Mouse (Mus musculus): ENCODE data around the gene Tubgcp3. TPM values are rescaled to one million over a fixed set of nuclear protein-coding genes. Genes with fewer than 3 reads are reported as not detected.
"Not testable (repeated sequence)": the region's sequence is repeated elsewhere in the genome, so short reads cannot be mapped to it uniquely, and the experiment has no call there.

Tubgcp3 gene
- total RNA-seq, 2 experiments from 2014 or later = 28.5 to 29.1 TPM

DNA sequence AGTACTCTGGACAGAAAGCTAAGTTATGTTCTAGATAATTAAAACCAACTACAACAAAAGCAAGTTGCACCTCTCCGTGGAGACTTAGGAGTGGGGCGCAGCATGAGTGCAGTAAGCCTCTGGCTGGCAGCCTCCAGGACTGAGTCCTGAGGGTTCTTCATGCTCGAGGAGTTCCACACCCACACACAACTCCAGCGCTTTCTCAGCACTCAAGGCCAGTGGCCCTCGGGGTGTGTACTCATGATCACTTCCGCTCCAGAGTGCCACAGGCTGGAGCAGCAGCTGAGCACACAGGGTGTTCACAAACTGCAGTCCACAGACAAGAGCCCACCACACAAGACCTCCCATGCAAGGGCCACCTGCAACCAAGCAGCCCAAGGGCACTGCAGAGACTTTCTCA is 30.5 kb downstream of the Tubgcp3 start:
- DNase-seq = no peak

DNA sequence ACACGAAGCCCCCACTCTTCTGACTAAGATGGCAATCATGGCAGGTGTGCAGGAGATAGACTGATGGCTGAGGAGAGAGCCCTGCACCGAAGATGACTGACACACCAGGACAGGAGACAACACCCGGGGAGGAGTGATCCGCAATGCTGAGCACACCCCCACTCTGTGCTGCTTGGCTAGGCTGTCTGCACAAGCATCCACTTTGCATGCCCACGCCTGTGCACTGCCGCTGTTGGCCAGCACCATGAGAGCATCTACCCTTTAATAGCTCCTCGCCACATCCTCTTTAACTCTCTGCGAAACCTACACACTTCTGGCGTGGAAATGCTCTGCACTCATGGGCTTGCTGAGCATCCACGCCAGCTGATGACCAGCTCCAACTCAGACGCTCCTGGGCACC is 33.6 kb downstream of the Tubgcp3 start:
- DNase-seq = no peak

DNA sequence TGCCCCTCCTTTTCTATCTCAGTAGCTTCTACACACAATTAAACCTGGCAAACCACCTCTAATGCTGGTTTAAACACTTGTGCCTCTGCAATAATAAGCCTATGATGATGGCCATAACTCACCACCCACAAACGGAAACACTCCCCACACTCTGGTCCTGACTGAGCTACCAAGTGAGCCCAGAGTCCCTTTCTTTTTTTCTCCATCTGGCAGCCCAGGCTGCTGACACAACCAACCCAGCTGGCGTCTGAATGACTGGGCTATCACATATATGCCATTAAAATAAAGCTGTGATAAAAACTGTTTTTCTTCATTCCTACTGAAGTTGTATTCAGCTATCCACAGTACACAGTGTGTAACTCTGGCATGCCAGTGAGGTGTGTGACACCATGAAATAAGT is 36.7 kb downstream of the Tubgcp3 start:
- no peak for DNase-seq

- peak; percentile 68 for DNase-seq
These were observed 43.0 kb downstream of the Tubgcp3 start for GRCm38 (mm10) chr8:12629079-12629478.

DNA sequence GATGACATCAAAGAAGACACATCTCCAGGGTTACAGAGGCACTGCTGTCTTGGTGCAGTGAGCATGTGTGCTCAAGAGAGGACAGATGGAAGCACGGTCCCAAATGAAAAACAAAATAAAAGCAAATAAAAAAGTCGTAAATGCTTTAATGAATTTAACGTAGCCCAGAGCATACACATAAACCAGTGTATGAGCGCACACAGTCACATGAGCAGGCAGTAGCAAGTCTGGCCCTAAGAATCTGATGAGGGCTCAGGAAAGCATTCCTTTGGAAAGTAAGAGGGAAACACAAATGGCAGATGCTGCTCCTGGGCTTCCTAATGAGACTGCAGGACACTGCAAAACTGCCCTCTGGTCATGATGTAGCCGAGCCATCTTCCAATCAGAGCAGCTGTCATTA is 46.2 kb downstream of the Tubgcp3 start:
- DNase-seq = no peak

DNA sequence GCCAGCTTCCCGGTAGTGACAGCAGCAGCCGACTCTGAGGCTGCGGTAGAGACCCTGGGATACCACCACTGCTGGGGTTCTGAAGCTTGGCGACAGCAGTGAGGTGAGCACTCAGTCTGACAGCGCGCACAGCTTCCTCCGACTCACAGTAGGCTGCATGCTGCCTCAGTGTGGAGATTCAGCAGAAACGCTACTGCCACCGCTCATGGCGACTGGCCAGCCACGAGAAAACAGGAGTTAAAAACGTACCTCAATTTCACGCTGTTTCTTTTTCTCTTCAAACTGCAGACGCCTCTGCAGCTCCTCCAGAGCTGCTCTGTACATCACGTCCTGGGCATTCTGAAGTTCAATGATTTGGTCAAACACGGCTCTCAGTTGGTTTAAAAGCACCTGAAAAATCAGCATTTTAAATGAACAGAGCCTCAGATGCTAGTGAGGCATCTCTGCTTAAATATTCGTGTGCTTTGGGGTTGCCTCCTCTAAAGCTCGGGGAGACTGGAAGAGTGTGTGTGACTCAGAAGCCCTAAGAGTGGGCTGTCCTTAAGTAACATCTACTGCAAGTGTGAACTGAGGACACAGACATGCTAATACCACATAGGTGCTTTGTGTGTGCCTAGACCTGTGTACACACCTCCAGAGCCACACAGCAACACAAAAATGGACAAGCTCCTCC is 50.4 kb downstream of the Tubgcp3 start:
- DNase-seq = no peak

- DNase-seq = peak; percentile 35
These were observed 54.7 kb downstream of the Tubgcp3 start for GRCm38 (mm10) chr8:12617369-12617768.

DNA sequence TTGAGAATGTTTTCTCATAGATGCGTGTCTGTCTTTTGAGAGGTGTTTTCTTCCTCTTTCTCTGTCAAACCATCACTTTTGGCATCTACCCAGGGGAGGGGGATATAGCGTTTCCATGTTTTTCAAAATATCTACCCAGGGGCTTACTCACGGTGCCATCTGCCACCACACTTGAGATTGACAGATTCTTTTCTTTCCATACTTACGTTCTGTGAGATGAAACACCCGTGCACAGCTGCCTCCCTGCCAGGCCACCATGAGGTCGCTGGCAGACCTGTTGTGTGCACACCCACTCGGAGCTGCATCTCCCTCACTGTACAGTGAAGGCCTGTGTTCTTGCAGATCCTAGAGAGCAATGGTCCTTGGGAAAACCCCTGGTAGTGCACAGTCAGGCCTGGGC is 58.8 kb downstream of the Tubgcp3 start:
- DNase-seq = no peak

DNA sequence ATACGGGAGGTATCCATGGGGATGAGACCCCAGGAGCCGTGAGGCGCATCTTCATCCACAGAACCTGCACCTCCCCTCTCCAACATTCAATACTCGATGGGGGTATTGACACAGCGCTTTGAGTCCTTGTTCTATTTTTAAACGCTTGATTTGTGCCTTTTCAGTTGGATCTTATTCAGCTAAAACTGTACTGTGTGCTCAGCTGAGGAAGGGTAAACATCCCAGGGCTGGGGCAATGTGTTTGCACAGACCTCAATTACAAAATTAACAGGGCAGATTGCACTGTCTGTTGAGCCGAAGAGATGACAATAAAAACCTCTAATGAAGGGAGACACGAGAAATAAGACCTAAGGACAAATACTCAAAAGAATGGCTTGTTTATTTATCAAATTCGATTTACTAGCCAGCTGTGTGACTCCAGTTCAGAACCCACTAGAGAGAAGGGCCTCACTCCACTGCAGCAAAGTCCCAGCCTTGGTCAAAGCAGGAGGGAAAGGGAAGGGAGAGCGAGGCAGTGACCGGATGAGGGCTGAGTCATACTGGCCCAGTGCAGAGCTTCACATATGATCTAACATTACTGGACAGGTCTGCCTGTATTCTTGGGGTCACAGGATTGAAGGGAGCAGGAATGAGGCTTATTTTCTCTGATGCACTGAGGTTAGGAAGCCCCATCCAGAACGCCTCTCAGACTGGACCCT is 62.1 kb downstream of the Tubgcp3 start:
- DNase-seq = no peak

GRCm38 (mm10) chr8:12608810-12609209 is 63.2 kb downstream of the Tubgcp3 start:
- no peak for DNase-seq

GRCm38 (mm10) chr8:12607223-12607622 is 64.8 kb downstream of the Tubgcp3 start:
- peak; percentile 86 for DNase-seq

- DNase-seq = no peak
These were observed 88.3 kb downstream of the Tubgcp3 start for GRCm38 (mm10) chr8:12583785-12584184.

DNA sequence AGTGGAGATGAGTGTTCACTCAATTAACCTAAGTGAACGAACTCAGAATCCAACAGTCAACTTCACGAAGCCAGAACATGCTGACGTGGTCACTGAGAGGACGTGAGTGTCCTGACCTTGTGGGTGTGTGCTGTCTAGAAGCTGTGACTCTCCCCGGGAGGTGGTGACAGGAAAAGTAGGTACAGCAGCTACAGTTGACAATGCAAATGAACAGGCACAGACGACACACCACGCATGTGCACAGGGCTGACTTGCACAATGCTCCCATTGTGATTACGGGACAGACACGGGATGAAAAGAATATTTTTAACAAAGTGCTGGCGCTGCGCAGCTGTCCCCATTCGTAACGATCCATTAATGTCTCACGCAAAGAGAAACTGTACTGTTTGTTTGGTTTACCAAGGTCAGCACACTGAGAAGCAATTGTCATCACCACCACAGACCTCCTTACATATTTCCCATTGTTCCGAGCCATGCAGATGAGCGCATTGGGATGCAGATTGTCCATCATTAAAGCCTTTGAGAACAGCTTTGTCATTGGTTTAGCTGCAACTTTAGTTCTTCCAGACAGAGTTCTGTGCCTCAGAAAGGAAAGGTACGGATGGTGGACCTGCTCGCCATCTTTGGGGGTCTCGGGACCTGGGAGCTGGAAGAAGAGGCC is 92.6 kb downstream of the Tubgcp3 start:
- DNase-seq = not testable (repeated sequence)

DNA sequence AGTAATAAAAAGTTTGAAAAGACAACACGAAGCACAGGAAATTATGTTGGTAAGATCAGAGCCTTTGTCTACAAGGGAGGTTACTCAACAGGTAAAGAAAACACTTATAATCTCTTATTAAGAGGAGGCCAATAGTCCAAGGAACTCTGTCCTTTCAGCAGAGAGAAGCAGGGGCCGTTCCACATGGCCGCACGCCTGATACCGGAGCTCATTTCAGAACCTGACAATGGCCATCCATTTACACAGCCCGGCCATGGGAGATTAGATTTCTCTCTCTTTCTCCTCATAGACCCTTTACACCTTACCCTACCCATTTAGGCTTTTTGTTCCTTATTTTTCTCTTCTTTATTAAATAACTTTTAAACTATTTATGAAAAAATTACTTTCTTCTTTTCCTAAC is 95.3 kb downstream of the Tubgcp3 start:
- no peak for DNase-seq

GRCm38 (mm10) chr8:12576003-12576402 is 96.0 kb downstream of the Tubgcp3 start:
- no peak for DNase-seq

DNA sequence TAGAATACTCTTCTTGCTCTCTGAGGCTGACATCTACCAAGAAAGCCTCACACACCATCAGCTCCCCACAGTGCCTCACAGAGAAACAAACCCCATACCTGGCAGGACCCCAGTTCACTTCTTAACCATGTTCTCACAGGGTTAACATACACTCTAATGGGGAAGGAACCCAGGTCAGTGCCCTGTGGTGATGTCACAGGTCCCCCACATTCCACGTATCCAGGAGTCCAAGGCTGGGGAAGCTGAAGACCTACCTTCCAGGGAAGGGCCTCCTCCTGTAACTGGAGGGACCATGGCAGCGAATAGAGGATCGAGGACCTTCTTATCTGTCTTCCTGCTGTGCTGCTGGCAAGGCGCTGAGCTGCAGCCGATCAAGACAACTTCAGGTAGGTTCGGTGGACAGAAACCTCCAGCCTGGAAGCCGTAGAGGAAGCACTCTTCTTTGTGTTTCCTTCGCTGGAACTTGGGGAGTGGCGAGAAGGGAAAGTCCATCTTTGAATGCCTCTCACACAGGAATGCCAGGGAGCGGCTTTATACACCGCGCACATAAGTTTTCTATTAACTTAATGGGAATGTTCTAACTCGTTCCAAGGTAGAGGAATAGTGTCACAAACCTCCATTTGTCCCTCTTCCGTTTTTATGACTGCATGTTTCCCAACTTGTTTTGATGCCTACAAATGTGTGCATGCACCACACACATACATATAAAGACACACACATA is 99.1 kb downstream of the Tubgcp3 start, which contains the start of gene Spaca7:
Gene Spaca7 (plus strand): TSS at position 216 of the 721 bp plus-strand sequence.
- DNase-seq = no peak

DNA sequence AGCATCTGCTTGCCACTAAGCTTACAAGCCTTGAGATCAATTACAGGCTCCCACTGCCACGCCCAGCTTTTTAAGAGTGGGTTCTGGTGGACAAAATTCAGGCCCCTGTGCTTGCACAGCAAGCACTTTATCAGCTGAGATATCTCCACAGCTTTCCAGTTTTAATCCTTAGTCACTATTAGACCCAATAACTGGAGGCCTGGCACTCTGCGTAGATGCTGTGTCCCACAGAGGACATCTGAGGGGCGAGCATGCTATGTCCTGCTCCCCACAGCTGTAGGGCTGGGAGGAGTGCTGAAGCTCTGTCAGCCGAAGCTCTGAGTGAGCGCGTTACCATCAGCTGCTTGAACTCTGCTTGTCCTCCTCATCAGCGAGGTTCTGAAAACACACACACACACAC is 105.5 kb downstream of the Tubgcp3 start:
- no peak for DNase-seq

- DNase-seq = no peak
These were observed 106.6 kb downstream of the Tubgcp3 start for GRCm38 (mm10) chr8:12565488-12565887.

DNA sequence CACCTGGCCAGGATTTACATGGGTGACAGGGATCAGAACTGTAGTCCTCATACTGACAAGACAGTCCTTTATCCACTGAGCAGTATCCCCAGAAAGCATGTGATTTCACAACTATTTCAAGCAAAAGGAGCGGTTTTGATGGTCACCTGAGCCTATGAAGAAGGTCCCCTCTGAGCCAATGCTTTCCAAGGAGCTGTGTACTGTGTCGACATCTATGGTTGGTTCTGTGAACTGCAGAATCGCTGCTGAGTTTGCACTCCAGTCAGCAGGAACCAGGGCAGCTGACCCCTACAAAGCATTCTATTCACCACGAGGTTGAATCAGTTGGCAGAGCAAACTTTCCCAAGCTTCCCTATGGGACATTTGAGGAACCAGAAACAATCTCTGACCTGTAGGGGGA is 107.7 kb downstream of the Tubgcp3 start:
- DNase-seq = peak; percentile 52
